Mouse (Mus musculus) right cerebral cortex, adult 18-20 months (tissue): ENCODE measurements at regions not wholly inside any gene's neighbourhood (a gene's known extent, or its start where the extent isn't known, plus 50 kb on each side); places are given as distances from the start of the nearest gene placed in this dataset.

Experiments
- DNase-seq: peaks from one replicate; pipeline ENCODE4 v3.0.0; 2022; ENCODE audit warnings: mixed read lengths

DNA sequence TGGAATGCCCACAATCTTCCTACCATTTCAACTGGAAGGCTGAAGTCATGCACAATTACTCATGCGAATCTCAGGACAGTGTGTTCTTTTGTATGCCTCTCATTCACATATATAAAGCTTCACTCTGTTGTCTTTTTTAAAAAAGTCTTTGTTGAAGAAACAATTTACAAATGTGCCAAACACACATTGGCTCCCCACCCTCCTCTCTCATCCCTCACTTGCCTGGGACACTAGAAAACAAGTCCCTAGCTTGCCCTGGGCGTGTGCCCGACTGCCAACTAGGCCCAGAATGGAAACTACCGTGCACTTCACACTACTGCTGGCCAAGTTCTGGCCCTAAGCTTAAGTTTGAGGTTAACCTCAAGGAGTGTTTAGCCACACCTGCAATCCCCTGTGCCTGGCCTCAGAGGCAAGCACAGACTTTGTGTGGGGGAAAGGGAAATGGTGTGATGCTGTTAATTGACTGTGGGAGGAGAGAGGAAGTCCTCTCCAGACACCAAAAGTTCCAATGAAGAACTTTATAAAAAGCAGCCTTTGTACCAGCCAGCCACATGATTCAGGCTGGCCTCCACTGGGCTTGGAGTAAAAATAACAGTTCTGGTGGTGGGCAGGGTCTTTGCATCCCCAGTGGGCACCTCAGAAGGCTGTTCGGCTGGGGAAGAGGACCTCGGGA lies 70.2 kb upstream of the Picalm start:
- DNase-seq: peak; percentile 57

DNA sequence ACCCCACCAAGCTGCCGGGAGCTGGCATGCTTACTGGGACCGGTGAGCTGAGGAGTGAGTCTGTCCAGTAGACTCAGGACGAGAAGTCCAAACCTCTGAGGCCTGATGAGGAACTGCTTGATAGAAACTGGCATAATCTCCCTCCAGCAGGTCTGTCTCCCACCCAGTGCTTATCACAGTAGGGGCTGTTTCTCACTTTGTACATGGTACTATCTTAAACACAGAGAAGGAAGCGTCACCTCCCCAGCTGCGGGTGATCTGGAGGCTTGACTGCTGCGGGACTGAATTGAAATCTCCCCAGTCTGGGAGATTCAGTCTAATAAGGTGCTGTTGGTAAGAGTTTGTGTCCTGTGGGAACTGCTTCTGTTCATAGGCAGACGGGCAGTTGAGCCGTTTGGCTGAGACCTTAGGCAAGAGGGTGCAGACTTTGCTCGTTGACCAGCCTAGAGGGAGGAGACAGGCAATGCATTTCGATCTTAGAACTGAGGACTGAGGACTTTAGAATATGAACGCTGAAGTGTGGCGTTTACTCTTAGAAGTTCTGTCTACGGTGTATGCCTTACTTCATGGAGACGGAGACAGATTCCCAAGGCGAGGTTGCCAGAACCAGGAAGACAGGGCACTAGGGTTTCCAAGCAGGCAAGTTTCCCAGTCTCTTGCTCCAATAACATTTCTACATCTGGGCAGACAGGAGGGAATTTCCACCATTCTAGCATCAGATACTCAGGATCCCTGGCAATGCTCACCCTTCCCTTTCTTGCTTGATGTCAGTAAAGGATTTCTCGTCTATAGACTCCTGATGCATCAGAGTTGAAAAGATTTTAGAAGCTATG lies 69.5 kb upstream of the Picalm start:
- no peak for DNase-seq

DNA sequence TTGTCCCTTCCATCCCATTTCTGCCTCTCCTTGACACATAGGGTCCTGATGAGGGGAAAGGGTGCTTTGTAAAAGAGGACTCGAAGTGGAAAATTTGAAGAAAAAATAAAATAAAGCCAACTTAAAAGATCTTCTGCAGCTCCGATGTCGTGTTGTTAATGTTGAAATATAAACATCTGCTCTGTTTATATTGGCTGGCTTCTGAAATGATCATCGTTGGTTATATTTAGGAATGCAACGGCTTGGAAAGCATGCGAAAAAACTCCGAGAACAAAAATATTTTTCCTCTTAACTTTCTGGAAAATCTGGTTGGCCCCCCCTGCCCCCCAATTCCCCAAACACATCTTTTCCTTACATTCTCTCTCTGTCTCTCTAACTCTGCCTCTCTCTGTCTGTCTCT lies 68.3 kb upstream of the Picalm start:
- DNase-seq: no peak

DNA sequence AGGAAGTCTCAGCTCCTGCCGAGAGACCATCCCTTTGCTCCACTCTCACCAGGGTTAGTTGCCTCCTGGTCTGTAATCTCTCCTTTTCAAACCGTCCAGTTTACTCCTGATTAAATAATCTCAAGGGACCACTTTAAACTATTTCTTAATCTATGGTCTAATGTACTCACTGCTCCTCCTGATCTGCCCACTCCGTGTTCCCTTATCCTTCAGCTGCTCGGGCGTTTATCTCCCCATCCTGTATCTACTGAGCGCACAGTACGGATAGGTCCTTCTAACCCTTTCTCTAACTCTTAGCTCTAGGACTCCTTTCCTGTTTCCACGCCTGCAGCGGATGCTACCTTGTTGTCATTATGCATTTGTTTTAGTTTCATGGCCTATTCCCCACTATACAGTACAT lies 67.1 kb upstream of the Picalm start:
- DNase-seq: no peak

DNA sequence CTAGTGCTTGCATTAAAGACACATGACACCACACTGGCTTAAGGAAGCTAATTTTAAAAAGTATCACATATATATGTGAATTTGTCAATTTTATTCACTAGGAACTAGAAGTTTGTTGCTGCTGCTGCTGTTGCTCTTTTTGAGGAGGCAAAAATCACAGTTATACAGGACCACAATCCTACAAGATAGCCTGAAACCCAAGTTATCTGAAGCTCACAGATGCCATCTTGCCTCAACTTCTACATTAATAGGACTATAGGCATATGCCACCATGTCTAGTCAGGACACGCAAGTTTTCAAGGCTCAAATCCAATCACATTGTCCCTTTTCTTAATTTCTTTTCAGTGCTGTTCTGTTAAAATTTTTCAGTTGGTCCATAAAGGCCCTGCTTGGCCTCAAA lies 65.8 kb upstream of the Picalm start:
- DNase-seq: no peak

DNA sequence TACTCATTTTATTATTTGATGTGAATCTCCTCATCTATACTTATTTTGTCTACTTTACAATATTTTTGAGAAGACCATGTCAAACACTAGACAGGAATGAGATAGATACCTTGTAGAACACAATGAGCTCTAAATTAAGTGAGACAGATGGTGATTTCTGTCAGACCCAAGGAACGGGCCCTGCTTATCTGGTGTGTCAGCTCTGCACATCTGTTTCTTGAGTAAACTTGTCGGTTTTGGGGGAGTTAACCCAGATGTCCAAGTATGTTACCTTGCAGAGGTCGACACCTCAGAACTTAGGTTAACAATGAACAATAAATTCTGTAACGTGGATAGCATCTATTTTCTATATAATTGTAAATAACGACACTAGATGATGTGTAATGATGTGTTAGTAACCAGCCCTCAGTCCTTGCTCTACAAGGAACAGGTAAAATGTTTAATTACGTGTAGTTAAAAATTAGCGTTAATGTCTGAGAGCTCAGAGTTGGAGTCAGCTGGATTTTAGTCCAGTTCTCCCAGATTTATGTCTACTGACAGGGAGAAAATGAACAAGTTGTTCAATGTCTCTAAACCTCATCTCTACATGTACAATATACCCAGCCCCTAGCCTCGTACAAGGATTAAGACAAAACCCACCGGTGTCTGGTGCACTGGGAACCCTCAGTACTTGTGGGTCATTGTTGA lies 64.6 kb upstream of the Picalm start:
- DNase-seq: no peak

DNA sequence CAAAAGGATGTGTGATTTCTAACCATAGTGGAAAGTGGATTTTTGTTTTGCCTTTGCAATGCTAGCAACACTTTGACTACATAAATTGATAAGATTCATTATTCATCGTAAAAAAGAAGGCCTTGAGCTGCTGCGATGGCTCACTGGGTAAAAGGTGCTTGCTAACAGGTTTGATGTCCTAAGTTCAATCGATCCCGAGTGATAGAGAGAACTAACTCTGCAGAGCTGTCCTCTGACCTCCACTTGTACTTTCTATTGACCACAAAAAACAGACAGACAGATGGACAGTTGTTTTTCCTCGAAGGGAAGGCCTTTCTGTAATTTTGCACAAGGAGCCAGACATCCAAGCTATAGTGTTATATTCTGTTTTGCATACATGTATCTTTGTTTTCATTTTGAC lies 63.7 kb upstream of the Picalm start:
- DNase-seq: no peak

DNA sequence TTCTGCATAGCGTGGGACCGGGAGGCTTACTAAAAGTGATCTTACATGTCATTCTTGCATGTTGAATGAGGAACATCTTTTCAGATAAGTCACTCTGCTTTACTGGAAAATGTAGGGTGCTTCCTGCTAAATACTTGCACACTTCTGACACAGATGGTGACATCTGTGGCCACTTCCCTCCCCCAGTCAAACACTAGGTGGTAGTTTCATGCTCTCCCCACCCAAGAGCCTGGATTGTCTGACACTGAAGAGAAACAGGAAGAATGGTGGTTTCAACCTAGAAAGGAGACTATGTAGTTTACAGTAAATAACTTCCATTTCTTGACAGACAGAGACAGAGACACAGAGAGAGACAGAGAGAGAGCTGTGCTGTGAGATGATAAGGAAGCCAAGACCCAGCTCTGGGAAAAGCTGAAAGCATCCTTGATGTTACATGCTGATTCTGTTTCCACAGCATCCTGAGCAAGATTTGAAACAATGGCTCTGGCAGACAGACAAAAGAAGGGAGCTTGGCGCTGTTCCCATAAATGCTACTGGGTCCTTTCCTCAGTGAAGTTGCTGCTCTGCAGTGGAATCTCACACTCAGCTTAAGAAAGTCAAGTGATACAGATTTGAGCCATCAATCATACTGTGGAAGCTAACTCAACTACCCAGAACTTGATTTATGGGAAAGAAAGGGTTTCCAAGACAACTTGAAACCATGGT lies 61.9 kb upstream of the Picalm start:
- DNase-seq: no peak

DNA sequence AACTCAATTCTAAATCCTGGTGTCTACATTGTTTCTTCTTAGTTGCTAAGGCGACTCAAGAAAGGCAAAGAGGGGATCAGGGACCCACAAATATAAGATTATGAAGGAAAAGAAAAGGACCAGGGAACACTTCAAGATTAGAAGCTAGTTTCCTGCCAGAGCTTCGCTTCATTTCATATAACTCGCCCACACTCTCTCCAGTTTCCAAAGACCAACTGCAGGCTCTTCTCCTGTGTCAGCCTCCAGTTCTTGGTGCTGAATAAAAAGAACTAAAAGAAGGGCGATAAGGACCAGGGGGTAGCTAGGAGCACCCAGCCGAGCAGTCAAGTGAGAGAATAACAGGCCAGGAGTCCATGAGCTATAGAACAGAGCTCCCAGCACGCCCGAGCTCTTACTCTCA lies 59.7 kb upstream of the Picalm start:
- peak; percentile 27 for DNase-seq

DNA sequence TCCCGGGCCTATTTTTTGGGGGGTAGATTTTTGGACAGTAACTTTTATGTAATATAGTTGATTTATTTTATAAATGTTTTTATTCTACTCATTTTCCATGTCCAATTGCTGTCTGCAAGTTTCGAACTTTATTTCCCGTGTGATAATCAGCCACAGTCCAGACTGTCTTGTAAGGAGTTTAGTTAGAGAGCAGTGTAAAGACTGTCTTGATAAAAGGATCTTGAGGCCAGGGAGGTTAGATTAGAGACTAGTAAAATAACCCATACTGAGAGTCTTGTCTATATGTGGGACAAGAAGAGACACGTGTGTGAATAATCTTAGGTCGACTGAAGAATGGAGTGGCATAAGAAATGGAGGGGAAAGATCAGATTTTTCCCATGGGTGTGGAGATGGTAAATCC lies 56.1 kb upstream of the Picalm start:
- no peak for DNase-seq

DNA sequence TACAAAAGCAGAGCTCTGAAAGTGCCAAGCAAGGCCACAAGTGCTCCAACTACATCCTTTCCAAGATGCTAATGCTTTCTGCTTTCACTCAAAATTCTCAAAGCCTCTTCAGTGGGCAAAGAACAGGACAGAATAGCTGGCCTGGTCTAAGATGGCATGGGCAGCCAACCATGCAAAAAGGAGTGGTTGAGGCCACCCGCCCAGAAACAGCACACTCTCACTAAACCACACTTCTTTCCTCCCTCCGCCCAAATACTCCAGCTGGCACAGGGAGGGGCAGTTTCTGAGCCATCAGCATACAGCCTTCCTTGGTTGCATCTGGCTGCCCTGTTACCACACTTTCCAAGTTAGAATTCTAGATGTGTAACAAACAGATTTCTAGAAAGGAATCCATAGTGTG lies 55.4 kb upstream of the Picalm start:
- peak; percentile 26 for DNase-seq

DNA sequence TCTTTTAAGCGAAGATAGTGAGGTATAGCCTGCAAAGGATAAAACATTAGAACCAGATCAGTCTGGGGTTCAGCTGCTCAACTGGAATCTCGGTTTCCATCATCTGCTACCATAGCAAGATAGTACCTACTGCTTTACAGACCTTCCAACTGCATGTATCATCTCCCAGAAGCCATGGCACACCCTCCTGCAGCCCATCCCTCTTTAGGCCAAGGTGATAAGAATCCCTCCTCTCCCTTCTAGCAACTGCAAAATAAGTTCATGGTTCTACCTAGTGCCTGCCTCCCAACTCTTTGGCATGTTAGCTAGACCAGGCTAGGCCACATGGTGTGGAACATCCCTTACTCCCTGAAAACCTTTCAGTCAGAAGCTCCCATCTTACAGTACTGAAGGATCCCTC lies 52.4 kb upstream of the Picalm start:
- no peak for DNase-seq

DNA sequence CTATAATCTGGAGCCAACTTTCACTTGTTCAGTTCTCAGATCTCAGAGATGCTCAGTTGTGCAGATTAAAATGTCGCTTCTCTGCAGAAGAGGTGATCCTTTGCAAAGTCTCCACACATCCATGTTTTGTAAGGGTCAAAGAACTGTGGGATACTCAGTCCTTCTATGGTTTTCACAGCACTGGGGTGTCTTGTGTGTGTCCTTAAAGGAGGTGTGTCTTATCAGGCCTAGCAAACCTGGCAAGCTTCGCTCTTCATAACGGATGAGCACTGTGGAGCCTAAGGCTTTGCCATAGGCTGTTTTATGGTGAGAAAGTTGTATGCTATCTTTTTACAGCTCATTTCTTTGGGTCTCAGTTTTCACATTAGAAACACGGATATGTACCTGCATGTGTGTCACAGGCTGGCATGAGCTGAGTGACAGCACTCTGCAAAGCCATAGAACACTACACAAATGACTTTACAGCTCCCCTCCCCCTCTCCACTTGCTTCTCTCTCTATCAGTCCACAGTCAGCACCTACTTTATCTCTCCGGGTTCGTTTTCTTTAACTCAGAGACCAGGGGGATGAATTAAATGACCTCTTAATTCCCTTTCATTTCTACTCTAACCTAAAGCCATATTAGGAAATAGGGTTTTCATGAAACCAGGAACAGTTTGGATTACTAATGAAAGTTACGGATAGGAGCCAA lies 49.8 kb upstream of the Picalm start:
- DNase-seq: no peak
